Mouse (Mus musculus) testis, postnatal 14 days (tissue): Measurements from ENCODE around the gene Cfap99.
A peak's percentile ranks its signal among the peaks of the same experiment; 100 is the strongest.

Experiments used
- DNase-seq: peaks from one replicate; pipeline ENCODE4 v3.0.0; 2021; ENCODE audit warnings: low spot score

Cfap99 gene

GRCm38 (mm10) chr5:34334081-34334480, 45.7 kb downstream of the Cfap99 start:
- DNase-seq: no peak

- DNase-seq: no peak
These were observed 47.2 kb downstream of the Cfap99 start for GRCm38 (mm10) chr5:34335539-34336096.

- peak; percentile 98 for DNase-seq
These were observed 47.8 kb downstream of the Cfap99 start, which contains the start of gene Rnf4 for GRCm38 (mm10) chr5:34336097-34336774. Gene Rnf4, plus strand, starts transcription at chr5:34336289.

- DNase-seq: peak; percentile 80
These were observed 48.5 kb downstream of the Cfap99 start for GRCm38 (mm10) chr5:34336775-34337450.

GRCm38 (mm10) chr5:34340246-34340645, 51.8 kb downstream of the Cfap99 start:
- no peak for DNase-seq

- DNase-seq: no peak
These were observed 63.8 kb downstream of the Cfap99 start for GRCm38 (mm10) chr5:34352084-34352631.

- DNase-seq: no peak
These were observed 71.9 kb downstream of the Cfap99 start for GRCm38 (mm10) chr5:34360261-34360660.

- no peak for DNase-seq
These were observed 74.7 kb downstream of the Cfap99 start for GRCm38 (mm10) chr5:34363115-34363514.

- DNase-seq: no peak
These were observed 80.3 kb downstream of the Cfap99 start for GRCm38 (mm10) chr5:34368551-34369290.

- DNase-seq: peak; percentile 98
These were observed 81.1 kb downstream of the Cfap99 start, which contains the start of gene Fam193a for GRCm38 (mm10) chr5:34369341-34370021. Gene Fam193a, plus strand, starts transcription at chr5:34369933.

GRCm38 (mm10) chr5:34370022-34370823, 81.8 kb downstream of the Cfap99 start:
- peak; percentile 70 for DNase-seq

GRCm38 (mm10) chr5:34370840-34371239, 82.4 kb downstream of the Cfap99 start:
- no peak for DNase-seq

GRCm38 (mm10) chr5:34372141-34372540, 83.7 kb downstream of the Cfap99 start:
- DNase-seq: no peak

- no peak for DNase-seq
These were observed 84.1 kb downstream of the Cfap99 start for GRCm38 (mm10) chr5:34372541-34372940.
